Comparison of ENCODE assay signal across 13 mouse cellular contexts in the genomic region with DNA sequence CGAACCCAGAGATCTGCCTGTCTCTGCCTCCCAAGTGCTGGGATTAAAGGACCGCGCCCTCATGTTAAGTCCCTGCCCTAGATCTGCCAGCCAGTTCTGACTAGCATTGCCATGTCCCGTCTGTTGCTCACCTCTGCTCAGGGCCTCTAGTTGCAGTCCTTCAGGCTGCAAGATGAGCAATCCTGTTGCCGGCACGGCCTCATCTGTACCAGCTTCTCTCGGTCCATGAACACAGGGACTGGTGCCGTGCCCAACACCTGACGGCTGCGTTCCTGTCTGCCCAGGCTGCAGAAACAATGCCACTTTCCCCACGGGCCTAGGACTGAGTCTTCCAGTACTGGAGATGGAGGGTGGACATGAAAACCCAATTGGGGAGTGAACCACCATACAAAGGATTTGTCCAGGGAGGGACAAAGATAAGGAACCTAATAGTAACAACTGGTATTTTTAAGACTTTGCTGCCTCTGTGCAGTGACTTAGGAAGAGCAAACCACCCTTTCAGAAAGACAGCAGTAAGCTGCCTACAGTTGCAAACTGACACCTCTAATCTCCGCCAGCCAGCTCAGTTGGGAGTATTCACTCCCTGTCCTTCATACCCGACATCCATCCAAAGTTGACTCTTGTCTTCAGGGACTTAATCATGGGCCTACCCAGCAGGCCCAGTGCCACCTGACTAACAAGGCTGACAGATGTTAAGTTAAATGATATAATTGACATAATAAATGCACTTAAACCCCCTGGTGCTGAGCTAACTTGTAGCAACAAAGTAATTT. TPM values are rescaled to one million over a fixed set of nuclear protein-coding genes. Genes with fewer than 3 reads are reported as not detected.
A peak's percentile ranks its signal among the peaks of the same experiment; 100 is the strongest.
DNase-seq lines count a peak whose midpoint lies in the region; ATAC-seq and TF ChIP-seq lines count a peak whose summit lies in the region.
"Had no signal": no experiment of that assay in that cellular context is flagged by ENCODE, and none has a peak within 500 bp of the region (broad histone marks: within the 10 kb centered on the region; RNA-seq: fewer than 3 reads in every experiment).

No protein-coding gene starts in this region.

- no peak overlapping the region for H3K27ac ChIP-seq in embryonic facial prominence, embryonic 14.5 days (replicated peaks; ENCODE audit: low read depth, low read length)

- peaks cover 14% of the 10 kb centered on the region for H3K79me2 ChIP-seq in myocyte (ENCODE audit: control insufficient read depth, insufficient read depth)

- no peaks in the 10 kb centered on the region for H3K9me3 ChIP-seq in megakaryocyte, embryonic 14.5 days
- H3K9me3 ChIP-seq in embryonic facial prominence, embryonic 14.5 days (ENCODE audit: control insufficient read depth, low read length), result no peaks in the 10 kb centered on the region
- H3K9me3 ChIP-seq: limb, embryonic 13.5 days had no signal

- DNase-seq in heart, adult 11 months, result peak; percentile 93
- no peak for DNase-seq in heart, postnatal 36 days
- no peak for DNase-seq in embryonic facial prominence, embryonic 14.5 days (ENCODE audit: low spot score)
- DNase-seq in urinary bladder, postnatal 25 days (ENCODE audit: low spot score), result no peak
- DNase-seq: kidney, postnatal 4 days; right cerebral cortex, adult 18-20 months; thymus, postnatal 14 days had no signal

- 87% methylated on average over 13 of the region's 13 CpGs for WGBS in embryonic facial prominence, embryonic 14.5 days

- H3K27me3 ChIP-seq in megakaryocyte, embryonic 14.5 days (replicated peaks), result no peaks in the 10 kb centered on the region
- H3K27me3 ChIP-seq in embryonic facial prominence, embryonic 14.5 days (replicated peaks; ENCODE audit: control insufficient read depth, insufficient read depth, low read length), result no peaks in the 10 kb centered on the region
- no peaks in the 10 kb centered on the region for H3K27me3 ChIP-seq in myocyte (ENCODE audit: control insufficient read depth, insufficient read depth, insufficient read length)
- H3K27me3 ChIP-seq: limb, embryonic 13.5 days had no signal

- H3K4me3 ChIP-seq in megakaryocyte, embryonic 14.5 days (replicated peaks), result peak overlapping the region; percentile 69
- H3K4me3 ChIP-seq in embryonic facial prominence, embryonic 14.5 days (ENCODE audit: low read depth, low read length), result no peak overlapping the region; the same call in 1 of the 2 replicates
- H3K4me3 ChIP-seq in myocyte, result peak overlapping the region; percentile 99

- peaks cover 74% of the 10 kb centered on the region for H3K4me1 ChIP-seq in megakaryocyte, embryonic 14.5 days
- H3K4me1 ChIP-seq in embryonic facial prominence, embryonic 14.5 days (ENCODE audit: control insufficient read depth, insufficient read depth, low read length), result peaks cover 23% of the 10 kb centered on the region

- no peak overlapping the region for H3ac ChIP-seq in myocyte (ENCODE audit: control insufficient read depth, insufficient read length)

- no peak for ATAC-seq in megakaryocyte, adult 5-6 weeks (ENCODE audit: poor library complexity, severe bottlenecking)
- no peak for ATAC-seq in embryonic facial prominence, embryonic 14.5 days (ENCODE audit: low read depth)

- TF ChIP-seq POLR2A in myocyte (IDR thresholded peaks at IDR 0.05; ENCODE audit: insufficient read length, low read depth), result no peak

- H3K4me2 ChIP-seq in embryonic facial prominence, embryonic 14.5 days (ENCODE audit: low read depth, low read length), result peak overlapping the region; percentile 94; the same call in 1 of the 2 replicates
- peak overlapping the region; percentile 71 for H3K4me2 ChIP-seq in myocyte (ENCODE audit: low read depth)

- intact Hi-C loops in heart, postnatal 36 days (cut with DNase I), result no loop called here

- peaks cover 31% of the 10 kb centered on the region for H3K36me3 ChIP-seq in megakaryocyte, embryonic 14.5 days (replicated peaks; ENCODE audit: low read length)
- H3K36me3 ChIP-seq in embryonic facial prominence, embryonic 14.5 days (ENCODE audit: control insufficient read depth, insufficient read depth, low read length), result peaks cover 21% of the 10 kb centered on the region
- peaks cover 3% of the 10 kb centered on the region for H3K36me3 ChIP-seq in myocyte (ENCODE audit: control insufficient read depth, insufficient read depth)

- H3K9ac ChIP-seq in embryonic facial prominence, embryonic 14.5 days (ENCODE audit: low read depth, low read length), result no peak overlapping the region

TF ChIP-seq in myocyte, 11 proteins besides CTCF, POLR2A, EP300 and RAD21:
- TF ChIP-seq MYOG (IDR thresholded peaks at IDR 0.05; ENCODE audit: control insufficient read depth in 1 of 3, insufficient read depth in 1 of 3, insufficient read length in 2 of 3, low read depth in 2 of 3), result no peak

RNA-seq across cellular contexts. Expression of a gene that starts 1.5 kb away (rescaled TPM):
- 1 to 10 TPM in 1 of 2 experiments, not detected in 1; 1.0 TPM for total RNA-seq in heart, postnatal 36 days (2021)
- polyA plus RNA-seq in megakaryocyte, embryonic 14.5 days (2012; ENCODE audit: insufficient read depth, low replicate concordance), result not detected in 2 replicates
- total RNA-seq in megakaryocyte, adult 5-6 weeks (2015), result 3.2 TPM in 1 of 2 replicates, not detected in the other
- not detected in 2 replicates for total RNA-seq in megakaryocyte, adult 5-6 weeks (2017)
- polyA plus RNA-seq in embryonic facial prominence, embryonic 14.5 days (2014; fragmentation: Nextera tagmentation; extraction: Ambion mirVana), result not detected in 2 replicates
- not detected for polyA plus RNA-seq in myocyte (2012; fragmentation: generic; extraction: Trizol)
- total RNA-seq: monocyte, adult 5-6 weeks had no signal
- polyA plus RNA-seq: heart, embryonic 16.5 days; limb, embryonic 13.5 days had no signal

RNA-seq across cellular contexts. Expression of a gene that starts 1.7 kb away (rescaled TPM):
- total RNA-seq in heart, postnatal 36 days (2021), result 100 to 1,000 TPM; 633 to 676 TPM
- 68.6 and 73.1 TPM in 2 replicates for polyA plus RNA-seq in megakaryocyte, embryonic 14.5 days (2012; ENCODE audit: insufficient read depth, low replicate concordance)
- total RNA-seq in megakaryocyte, adult 5-6 weeks (2015), result 180 and 184 TPM in 2 replicates
- total RNA-seq in megakaryocyte, adult 5-6 weeks (2017), result 230 and 256 TPM in 2 replicates
- 715 and 771 TPM in 2 replicates for polyA plus RNA-seq in embryonic facial prominence, embryonic 14.5 days (2014; fragmentation: Nextera tagmentation; extraction: Ambion mirVana)
- 432 TPM for polyA plus RNA-seq in myocyte (2012; fragmentation: generic; extraction: Trizol)

RNA-seq across cellular contexts. Expression of a gene that starts 1.8 kb away (rescaled TPM):
- 10 to 100 TPM; 48.6 to 56.7 TPM for total RNA-seq in heart, postnatal 36 days (2021)
- 248 and 286 TPM in 2 replicates for polyA plus RNA-seq in megakaryocyte, embryonic 14.5 days (2012; ENCODE audit: insufficient read depth, low replicate concordance)
- total RNA-seq in megakaryocyte, adult 5-6 weeks (2015), result 56.8 and 75.8 TPM in 2 replicates
- total RNA-seq in megakaryocyte, adult 5-6 weeks (2017), result 41.1 and 49.0 TPM in 2 replicates
- polyA plus RNA-seq in embryonic facial prominence, embryonic 14.5 days (2014; fragmentation: Nextera tagmentation; extraction: Ambion mirVana), result 73.7 and 88.9 TPM in 2 replicates
- polyA plus RNA-seq in myocyte (2012; fragmentation: generic; extraction: Trizol), result 74.1 TPM

RNA-seq across cellular contexts. Expression of a gene that starts 10.8 kb away (rescaled TPM):
- total RNA-seq in heart, postnatal 36 days (2021), result 10 to 100 TPM; 14.9 to 26.9 TPM
- polyA plus RNA-seq in megakaryocyte, embryonic 14.5 days (2012; ENCODE audit: insufficient read depth, low replicate concordance), result 743 and 797 TPM in 2 replicates
- 45.5 and 60.4 TPM in 2 replicates for total RNA-seq in megakaryocyte, adult 5-6 weeks (2015)
- 110 and 125 TPM in 2 replicates for total RNA-seq in megakaryocyte, adult 5-6 weeks (2017)
- polyA plus RNA-seq in embryonic facial prominence, embryonic 14.5 days (2014; fragmentation: Nextera tagmentation; extraction: Ambion mirVana), result 16.8 and 18.4 TPM in 2 replicates
- polyA plus RNA-seq in myocyte (2012; fragmentation: generic; extraction: Trizol), result 140 TPM

RNA-seq across cellular contexts. Expression of a gene that starts 20.9 kb away (rescaled TPM):
- total RNA-seq in heart, postnatal 36 days (2021), result not detected
- not detected in 2 replicates for polyA plus RNA-seq in megakaryocyte, embryonic 14.5 days (2012; ENCODE audit: insufficient read depth, low replicate concordance)
- not detected in 2 replicates for total RNA-seq in megakaryocyte, adult 5-6 weeks (2015)
- total RNA-seq in megakaryocyte, adult 5-6 weeks (2017), result not detected in 2 replicates
- polyA plus RNA-seq in embryonic facial prominence, embryonic 14.5 days (2014; fragmentation: Nextera tagmentation; extraction: Ambion mirVana), result 0.20 TPM in 1 of 2 replicates, not detected in the other
- not detected for polyA plus RNA-seq in myocyte (2012; fragmentation: generic; extraction: Trizol)
- total RNA-seq: monocyte, adult 5-6 weeks had no signal
